ENCODE assay signal across 8 mouse cellular contexts in the genomic region with DNA sequence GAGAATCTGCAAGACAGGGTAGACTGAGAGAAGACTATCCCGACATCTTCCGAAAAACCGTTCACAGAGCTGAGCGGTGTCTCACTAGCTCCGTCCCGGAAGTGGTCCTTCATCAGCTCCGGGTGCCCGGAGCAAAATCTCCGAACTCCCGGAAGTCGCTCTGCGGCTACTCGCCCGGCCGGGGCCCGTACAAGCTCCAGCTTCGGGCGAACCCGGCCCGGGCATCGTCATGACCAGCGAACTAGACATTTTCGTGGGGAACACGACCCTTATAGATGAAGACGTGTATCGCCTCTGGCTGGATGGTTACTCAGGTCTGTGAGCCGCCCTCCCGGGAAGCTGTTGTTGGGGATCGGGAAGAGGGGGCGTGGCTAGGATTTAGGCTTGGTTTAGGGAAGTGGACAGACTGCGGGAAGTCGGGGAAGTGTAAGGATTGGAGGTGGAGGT. TPM values are rescaled to one million over a fixed set of nuclear protein-coding genes. Genes with fewer than 3 reads are reported as not detected.
A peak's percentile ranks its signal among the peaks of the same experiment; 100 is the strongest.
DNase-seq lines count a peak whose midpoint lies in the region; ATAC-seq and TF ChIP-seq lines count a peak whose summit lies in the region.

A gene (plus strand): TSS at position 151 of the 447 bp plus-strand sequence.

- TF ChIP-seq CTCF in C2C12 (IDR thresholded peaks at IDR 0.05; ENCODE audit: control insufficient read depth, insufficient read depth, insufficient read length): no peak
- no peak for TF ChIP-seq CTCF in brain, embryonic 14.5 days (IDR thresholded peaks at IDR 0.05; ENCODE audit: borderline replicate concordance, extremely low read depth, insufficient read depth, insufficient read length)
- 0 out of 2 replicates have a peak, but pooled peaks have one; percentile 3 for TF ChIP-seq CTCF in kidney, postnatal 0 days (IDR thresholded peaks at IDR 0.05; ENCODE audit: low read depth)

- under 1% methylated on average over 32 of the region's 32 CpGs for WGBS in heart, embryonic 12.5 days
- under 1% methylated on average over 32 of the region's 32 CpGs for WGBS in kidney, postnatal 0 days
- WGBS in liver, embryonic 12.5 days (ENCODE audit: insufficient replicate concordance): under 1% methylated on average over 32 of the region's 32 CpGs
- under 1% methylated on average over 32 of the region's 32 CpGs for whole genome bisulfite sequencing in stomach, embryonic 15.5 days

- H3ac ChIP-seq in C2C12 (ENCODE audit: control insufficient read depth, insufficient read length, low read depth): peak within 1 kb of the TSS; percentile 62

- DNase-seq in brain, embryonic 14.5 days (ENCODE audit: low read depth): peak; percentile 96
- peak; percentile 91 for DNase-seq in kidney, postnatal 0 days (ENCODE audit: low spot score)
- DNase-seq in natural killer cell, adult 2 months (ENCODE audit: low spot score in 2 of 2): peak; percentile 75 to 83

- no peaks in the 10 kb centered on the region for H3K27me3 ChIP-seq in C2C12 (ENCODE audit: control insufficient read depth, insufficient read depth, insufficient read length)
- peaks cover 10% of the 10 kb centered on the region for H3K27me3 ChIP-seq in erythroblast, embryonic 14.5 days (ENCODE audit: control insufficient read depth)
- no peaks in the 10 kb centered on the region for H3K27me3 ChIP-seq in heart, embryonic 12.5 days (replicated peaks)
- no peaks in the 10 kb centered on the region for H3K27me3 ChIP-seq in kidney, postnatal 0 days (ENCODE audit: insufficient read depth, low read length)
- 0 out of 2 replicates have a peak, but pooled peaks cover 5% of the 10 kb centered on the region for H3K27me3 ChIP-seq in liver, embryonic 12.5 days (replicated peaks)
- no peaks in the 10 kb centered on the region for H3K27me3 ChIP-seq in stomach, embryonic 15.5 days (replicated peaks)

- H3K9ac ChIP-seq in heart, embryonic 12.5 days: peak within 1 kb of the TSS; percentile 81
- H3K9ac ChIP-seq in kidney, postnatal 0 days (ENCODE audit: low read depth, low read length): peak within 1 kb of the TSS; percentile 68
- H3K9ac ChIP-seq in liver, embryonic 12.5 days: peak within 1 kb of the TSS; percentile 82
- H3K9ac ChIP-seq in stomach, embryonic 15.5 days: peak within 1 kb of the TSS; percentile 80

- peak; percentile 63 for ATAC-seq in heart, embryonic 12.5 days (ENCODE audit: insufficient number of reproducible peaks, low FRiP score)
- peak; percentile 47 for ATAC-seq in kidney, postnatal 0 days (replicated peaks; ENCODE audit: low FRiP score, low read depth)
- ATAC-seq in liver, embryonic 12.5 days: peak; percentile 66
- ATAC-seq in stomach, embryonic 15.5 days (ENCODE audit: insufficient read depth, low FRiP score, low read depth): peak; percentile 57

- H3K79me2 ChIP-seq in C2C12 (ENCODE audit: control insufficient read depth, insufficient read depth): peaks cover 37% of the 10 kb centered on the region

- H3K79me3 ChIP-seq in C2C12 (ENCODE audit: low read depth): peaks cover 11% of the 10 kb centered on the region

- peak within 1 kb of the TSS; percentile 59 for H3K4me3 ChIP-seq in C2C12 (ENCODE audit: insufficient read depth, poor library complexity, severe bottlenecking)
- H3K4me3 ChIP-seq in erythroblast, embryonic 14.5 days (replicated peaks): peak within 1 kb of the TSS; percentile 83
- peak within 1 kb of the TSS; percentile 67 for H3K4me3 ChIP-seq in heart, embryonic 12.5 days
- peak within 1 kb of the TSS; percentile 70 for H3K4me3 ChIP-seq in kidney, postnatal 0 days (replicated peaks; ENCODE audit: low read depth, low read length)
- peak within 1 kb of the TSS; percentile 81 for H3K4me3 ChIP-seq in liver, embryonic 12.5 days
- peak within 1 kb of the TSS; percentile 85 for H3K4me3 ChIP-seq in stomach, embryonic 15.5 days (replicated peaks)

- peak within 1 kb of the TSS; percentile 37; the same call in 1 of the 2 replicates for H3K27ac ChIP-seq in heart, embryonic 12.5 days (ENCODE audit: poor library complexity, severe bottlenecking)
- peak within 1 kb of the TSS; percentile 65; the same call in 1 of the 2 replicates for H3K27ac ChIP-seq in kidney, postnatal 0 days
- H3K27ac ChIP-seq in liver, embryonic 12.5 days: peak within 1 kb of the TSS; percentile 68
- peak within 1 kb of the TSS; percentile 78 for H3K27ac ChIP-seq in stomach, embryonic 15.5 days

- H3K4me2 ChIP-seq in heart, embryonic 12.5 days: peak within 1 kb of the TSS; percentile 84
- H3K4me2 ChIP-seq in kidney, postnatal 0 days (ENCODE audit: low read length): peak within 1 kb of the TSS; percentile 84
- peak within 1 kb of the TSS; percentile 90 for H3K4me2 ChIP-seq in liver, embryonic 12.5 days
- peak within 1 kb of the TSS; percentile 90 for H3K4me2 ChIP-seq in stomach, embryonic 15.5 days

- no peaks in the 10 kb centered on the region for H3K9me3 ChIP-seq in erythroblast, embryonic 14.5 days (ENCODE audit: control insufficient read depth, low read length)
- no peaks in the 10 kb centered on the region for H3K9me3 ChIP-seq in heart, embryonic 12.5 days (replicated peaks)
- H3K9me3 ChIP-seq in kidney, postnatal 0 days (replicated peaks; ENCODE audit: low read length): no peaks in the 10 kb centered on the region
- no peaks in the 10 kb centered on the region for H3K9me3 ChIP-seq in liver, embryonic 12.5 days (replicated peaks)
- no peaks in the 10 kb centered on the region for H3K9me3 ChIP-seq in stomach, embryonic 15.5 days

- H3K36me3 ChIP-seq in C2C12 (ENCODE audit: control insufficient read depth, insufficient read depth): peaks cover 48% of the 10 kb centered on the region
- peaks cover 32% of the 10 kb centered on the region for H3K36me3 ChIP-seq in erythroblast, embryonic 14.5 days (ENCODE audit: control insufficient read depth)
- H3K36me3 ChIP-seq in heart, embryonic 12.5 days: peaks cover 30% of the 10 kb centered on the region
- peaks cover 23% of the 10 kb centered on the region; the same call in 1 of the 2 replicates for H3K36me3 ChIP-seq in kidney, postnatal 0 days (ENCODE audit: insufficient read depth, low read length)
- H3K36me3 ChIP-seq in liver, embryonic 12.5 days: peaks cover 34% of the 10 kb centered on the region
- peaks cover 17% of the 10 kb centered on the region for H3K36me3 ChIP-seq in stomach, embryonic 15.5 days

- peaks cover 61% of the 10 kb centered on the region for H3K4me1 ChIP-seq in erythroblast, embryonic 14.5 days (ENCODE audit: control insufficient read depth)
- peaks cover 45% of the 10 kb centered on the region for H3K4me1 ChIP-seq in heart, embryonic 12.5 days (replicated peaks)
- H3K4me1 ChIP-seq in kidney, postnatal 0 days (replicated peaks; ENCODE audit: insufficient read depth, low read length): peaks cover 20% of the 10 kb centered on the region
- peaks cover 43% of the 10 kb centered on the region for H3K4me1 ChIP-seq in liver, embryonic 12.5 days
- peaks cover 28% of the 10 kb centered on the region for H3K4me1 ChIP-seq in stomach, embryonic 15.5 days

- peak; percentile 73; the same call in 1 of the 2 replicates for TF ChIP-seq POLR2A in brain, embryonic 14.5 days (IDR thresholded peaks at IDR 0.05; ENCODE audit: borderline replicate concordance, extremely low read depth, insufficient read depth, insufficient read length, poor library complexity, severe bottlenecking)

TF ChIP-seq in C2C12, 6 proteins besides CTCF, POLR2A, EP300 and RAD21:
- TF ChIP-seq MAX (IDR thresholded peaks at IDR 0.05): peak; percentile 35
- TF ChIP-seq USF1 (IDR thresholded peaks at IDR 0.05; ENCODE audit: low read depth): no peak
- TF ChIP-seq FOSL1 (IDR thresholded peaks at IDR 0.05; ENCODE audit: insufficient read depth, low read length, poor library complexity, severe bottlenecking): no peak

RNA-seq across cellular contexts. Expression of the gene that starts here (rescaled TPM):
- polyA plus RNA-seq in C2C12 (2012; fragmentation: generic; extraction: Trizol): 83.7 TPM
- 179 and 266 TPM in 2 replicates for polyA plus RNA-seq in brain, embryonic 14.5 days (2012; rRNA removed)
- polyA plus RNA-seq in erythroblast, embryonic 14.5 days (2012): 2.4 and 11.7 TPM in 2 replicates
- polyA plus RNA-seq in heart, embryonic 12.5 days (2016; fragmentation: Nextera tagmentation; extraction: Ambion mirVana): 81.9 and 85.4 TPM in 2 replicates
- polyA plus RNA-seq in kidney, postnatal 0 days (2015; fragmentation: Nextera tagmentation; extraction: Ambion mirVana): 141 and 150 TPM in 2 replicates
- polyA plus RNA-seq in liver, embryonic 12.5 days (2016; fragmentation: Nextera tagmentation; extraction: Ambion mirVana): 44.3 and 45.2 TPM in 2 replicates
- 99.4 and 99.7 TPM in 2 replicates for polyA plus RNA-seq in stomach, embryonic 15.5 days (2015; fragmentation: Nextera tagmentation; extraction: Ambion mirVana)

Comparison
In these comparisons a context has a peak if more than half of its experiments do, and no peak if none do; other contexts are left out.
1. Peak in every context shown above with its lines: DNase-seq, ATAC-seq, H3K4me3 ChIP-seq and H3K27ac ChIP-seq.